Mouse (Mus musculus) adrenal gland, adult 2 months (tissue): ENCODE results near the gene Olfml2b. TPM values are rescaled to one million over a fixed set of nuclear protein-coding genes. Genes with fewer than 3 reads are reported as not detected.

Source experiments
- DNase-seq: peaks from one replicate; pipeline ENCODE4 v3.0.0; 2021
- polyA plus RNA-seq: library from polyadenylated mRNA; depleted of rRNA; stranded (reverse); fragments of >200 nt; gene quantifications from 2 replicates; pipeline ENCODE4 v1.2.3, GENCODE M21; 2012
- total RNA-seq, 2 experiments: library from RNA; stranded (reverse); gene quantifications; 2 replicates each; pipeline ENCODE4 v1.2.3; 2021

Gene Olfml2b
- total and polyA plus RNA-seq, 3 experiments = 5.0 to 11.3 (median 7.9) TPM

DNA sequence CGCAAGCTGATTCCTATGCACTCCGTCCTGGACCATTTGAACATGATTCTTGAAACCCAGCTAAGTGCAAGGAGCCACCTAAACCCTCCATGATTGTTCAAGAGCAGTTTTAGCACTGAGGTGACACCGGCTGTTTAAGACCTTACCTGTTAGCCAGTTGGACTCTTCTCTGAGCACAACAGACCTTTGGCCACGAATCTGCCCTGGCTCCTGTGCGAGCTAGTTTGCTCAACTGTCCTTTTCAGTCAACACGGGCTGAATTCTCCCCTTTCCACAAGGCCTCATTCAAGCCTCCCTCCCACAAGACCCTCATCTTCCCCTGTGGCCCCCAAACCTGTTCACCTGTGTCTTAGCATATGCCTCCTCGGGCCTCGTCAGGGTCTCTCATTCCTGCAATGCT, 52.7 kb downstream of the Olfml2b start:
- DNase-seq = no peak

DNA sequence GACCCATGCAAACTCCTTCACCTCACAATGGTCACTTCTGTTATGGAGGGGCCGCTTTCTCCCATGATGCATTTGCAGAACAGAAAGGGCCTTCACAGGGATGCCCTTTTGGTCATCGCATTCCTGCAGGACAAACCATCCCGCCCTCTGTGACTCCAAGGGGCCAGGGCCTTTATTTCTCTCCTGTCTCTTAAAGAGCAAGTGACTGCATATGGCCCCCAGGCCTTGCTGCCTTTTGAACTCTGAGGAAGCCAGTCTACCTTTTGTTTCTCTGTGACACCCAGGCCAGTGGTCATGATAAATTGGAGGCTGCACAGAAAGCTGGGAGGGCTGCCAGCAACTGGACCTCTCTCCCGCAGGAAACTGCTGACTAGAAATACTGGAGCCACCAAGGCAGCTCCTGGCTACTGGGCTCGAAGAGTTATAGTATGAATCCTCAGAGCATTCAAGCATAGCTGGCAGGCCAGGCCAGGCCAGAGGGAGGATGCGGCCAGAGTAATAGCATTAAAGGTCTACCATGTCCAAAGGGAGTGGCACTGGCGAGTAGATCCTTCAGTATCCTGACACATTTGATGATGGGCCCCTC, 53.5 kb downstream of the Olfml2b start:
- DNase-seq = peak; percentile 58

DNA sequence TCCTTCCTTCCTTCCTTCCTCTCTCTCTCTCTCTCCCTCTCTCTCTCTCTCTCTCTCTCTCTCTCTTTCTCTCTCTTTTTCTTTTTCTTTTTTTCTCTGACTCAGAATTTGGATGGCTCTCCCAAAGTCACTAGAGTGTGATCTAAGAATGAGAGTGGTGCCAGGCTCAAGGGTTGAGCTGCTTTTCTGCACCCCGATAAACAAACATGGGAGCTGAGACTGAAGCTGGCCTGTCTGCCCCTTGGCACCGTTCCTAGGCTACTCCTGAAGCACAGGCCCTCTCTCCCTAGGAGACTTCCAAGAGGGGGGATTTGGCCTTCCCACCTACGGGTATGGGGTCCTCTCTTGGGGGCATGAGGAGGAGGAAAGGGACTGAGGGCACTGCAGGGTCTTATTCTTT, 54.4 kb downstream of the Olfml2b start:
- no peak for DNase-seq

DNA sequence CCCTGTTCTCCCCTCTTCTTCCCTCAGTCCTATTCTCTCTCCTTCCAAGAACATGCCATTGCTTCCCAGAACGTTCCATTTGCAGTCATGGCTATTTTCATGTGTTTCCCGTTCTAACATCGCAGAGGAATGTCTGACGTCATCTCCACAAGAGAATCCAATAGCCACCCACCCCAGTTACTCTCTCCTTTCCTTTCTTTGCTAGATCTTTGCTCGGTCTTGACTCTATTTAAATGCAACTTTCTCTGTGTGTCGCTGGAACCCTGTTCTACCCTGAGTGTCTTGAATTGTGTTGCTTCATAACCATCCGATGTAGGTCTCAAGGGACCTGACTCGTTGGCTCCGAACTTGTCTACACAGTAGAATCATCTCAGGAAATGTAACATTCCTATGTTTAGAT, 55.2 kb downstream of the Olfml2b start:
- DNase-seq = no peak

DNA sequence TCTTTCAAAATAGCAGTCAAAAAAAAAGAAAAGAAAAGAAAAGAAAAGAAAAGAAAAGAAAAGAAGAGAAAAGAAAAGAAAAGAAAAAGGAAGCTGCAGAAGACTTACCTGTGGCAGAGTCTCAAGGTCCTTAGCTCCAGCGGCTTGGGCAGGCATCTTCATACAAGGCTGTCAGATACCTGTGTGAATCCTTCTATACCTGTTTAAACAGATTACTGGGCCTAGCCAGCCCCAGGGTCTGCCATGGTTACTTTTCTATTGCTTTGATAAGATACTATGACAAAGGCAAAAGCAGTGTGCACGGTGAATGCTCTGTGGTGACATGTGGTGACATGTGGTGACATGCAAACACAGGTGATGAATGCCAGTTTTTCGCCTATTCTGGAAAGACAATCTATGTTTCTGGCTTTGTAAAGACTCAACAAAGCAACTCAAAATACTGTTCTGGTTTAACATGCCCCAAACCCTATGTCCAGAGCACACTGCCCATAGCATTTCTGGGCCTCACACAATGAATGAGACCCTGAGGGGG, 56.2 kb downstream of the Olfml2b start:
- no peak for DNase-seq

GRCm38 (mm10) chr1:170701178-170701577, 56.8 kb downstream of the Olfml2b start:
- no peak for DNase-seq

DNA sequence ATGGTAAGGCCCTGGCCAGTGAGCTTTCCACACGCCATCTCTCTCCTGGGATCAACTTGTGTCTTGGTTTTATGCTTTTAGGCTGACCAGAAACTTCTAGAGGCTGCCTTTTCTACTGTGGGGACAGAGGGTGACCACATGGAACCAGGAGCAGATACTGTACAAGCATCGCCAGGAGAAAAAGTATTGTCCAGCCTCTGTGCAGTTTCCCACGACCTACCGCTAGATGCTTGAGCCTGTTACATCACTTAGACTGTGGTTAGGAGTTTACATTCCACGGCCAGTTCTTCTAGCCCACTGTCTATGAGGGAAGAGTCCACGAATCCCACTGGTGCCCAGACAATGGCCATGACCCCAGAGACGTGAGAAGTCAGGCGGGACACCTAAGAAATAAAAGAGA, 57.2 kb downstream of the Olfml2b start:
- no peak for DNase-seq

GRCm38 (mm10) chr1:170702263-170702662, 57.9 kb downstream of the Olfml2b start:
- DNase-seq = no peak

DNA sequence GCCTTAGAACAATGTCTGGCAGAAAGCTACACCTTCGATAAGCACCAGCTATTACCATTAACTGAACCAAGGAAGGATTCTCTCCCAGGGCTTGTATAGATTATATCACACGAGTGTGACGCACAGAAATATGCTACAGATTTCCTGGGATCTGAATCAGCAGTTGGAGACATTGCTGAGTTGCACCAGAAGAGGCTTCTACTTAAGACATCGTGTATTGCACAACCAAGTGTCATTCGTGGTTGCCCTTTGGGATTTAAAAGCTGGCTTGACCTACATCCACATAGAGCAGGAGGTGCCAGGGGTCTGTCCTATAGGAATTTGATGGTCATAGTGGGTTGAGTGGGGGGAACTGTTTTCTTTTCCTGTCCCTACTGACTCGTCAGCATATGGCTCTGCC, 58.6 kb downstream of the Olfml2b start:
- no peak for DNase-seq

DNA sequence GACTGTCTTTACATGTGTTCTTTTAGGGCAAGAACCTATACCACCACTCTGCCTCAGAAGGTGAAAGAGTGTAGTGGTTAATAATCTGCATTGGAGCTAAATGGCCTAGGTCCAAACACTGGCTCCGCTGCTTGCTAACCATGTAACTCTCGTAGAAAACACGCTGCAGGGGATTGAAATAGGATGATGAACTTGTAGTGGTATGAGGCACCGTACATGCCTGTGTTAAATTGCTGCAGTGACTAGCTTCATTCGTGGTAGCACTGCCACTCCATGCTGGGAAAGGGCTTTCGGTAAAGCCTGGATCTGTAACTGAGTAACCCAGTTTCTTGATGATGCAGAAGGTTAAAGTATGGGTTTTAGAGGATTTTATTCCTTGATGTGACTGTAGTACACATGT, 59.8 kb downstream of the Olfml2b start:
- DNase-seq = no peak

DNA sequence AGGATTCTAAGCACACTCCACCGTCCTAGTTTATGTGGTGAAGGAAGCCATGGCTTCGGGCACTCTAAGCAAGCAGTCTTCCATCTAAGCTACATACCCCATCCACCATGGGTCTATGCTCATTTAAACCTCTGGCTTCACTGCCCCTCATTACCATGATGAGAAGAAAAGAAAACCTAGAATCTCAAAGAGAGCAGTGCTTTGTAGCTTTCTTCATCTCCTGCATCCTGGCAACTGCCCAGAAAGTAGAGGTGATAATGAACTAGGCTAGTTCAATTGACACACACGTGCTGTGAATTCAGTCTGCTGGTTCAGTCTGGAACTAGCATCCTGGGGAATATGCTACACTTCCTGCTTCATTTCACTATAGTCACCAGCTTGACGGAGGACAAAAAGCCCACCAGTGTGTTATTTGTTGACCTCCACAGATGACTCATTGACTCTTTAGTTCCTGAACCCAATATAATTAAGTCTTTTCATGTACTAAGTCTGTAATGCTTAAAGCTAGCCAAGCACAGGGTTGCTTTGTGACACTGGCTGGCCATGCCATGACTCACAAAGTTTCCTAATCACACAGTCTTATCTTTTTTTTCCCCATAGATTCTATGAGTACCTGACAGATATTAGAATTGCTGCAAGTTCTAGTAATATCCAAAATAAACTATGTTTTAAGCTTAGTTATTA, 60.7 kb downstream of the Olfml2b start:
- no peak for DNase-seq

DNA sequence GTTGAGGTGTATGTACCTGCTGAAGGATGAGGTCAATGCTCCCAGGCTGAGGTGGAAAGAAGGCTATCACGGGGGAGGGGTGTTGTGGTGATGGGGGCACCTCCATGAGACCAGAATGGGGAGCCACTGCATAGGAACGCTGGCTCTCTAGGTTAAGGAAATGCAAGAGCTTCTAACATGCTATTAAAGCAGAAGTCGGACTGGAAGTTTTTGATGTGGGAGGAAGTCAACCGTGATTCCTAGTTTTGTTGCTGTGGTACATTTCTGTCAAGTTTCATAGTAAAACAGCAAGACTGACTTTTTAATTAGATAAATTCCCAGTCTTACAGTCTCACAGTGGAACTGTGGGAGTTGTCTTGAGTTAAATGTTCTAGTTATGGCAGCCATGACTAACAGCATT, 61.7 kb downstream of the Olfml2b start:
- no peak for DNase-seq

DNA sequence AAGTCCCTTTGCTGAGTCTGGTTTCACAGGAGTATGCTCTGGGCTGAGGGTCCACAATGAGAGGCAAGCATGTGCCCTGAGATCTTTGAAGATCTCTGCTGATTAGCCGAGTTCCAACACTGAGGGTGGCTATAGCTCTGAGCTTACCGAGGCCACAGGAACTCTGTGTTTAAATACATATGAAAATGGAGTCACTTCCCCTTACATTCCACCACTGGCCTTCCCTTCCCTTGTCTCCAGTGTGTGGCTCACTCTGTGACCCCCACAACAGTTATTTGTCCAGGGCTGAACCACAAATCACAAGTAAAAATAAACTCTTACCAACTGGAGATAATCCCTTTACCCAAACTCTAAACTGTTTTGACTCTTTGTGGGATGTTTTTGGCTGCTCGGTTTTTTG, 64.7 kb downstream of the Olfml2b start:
- DNase-seq = no peak

DNA sequence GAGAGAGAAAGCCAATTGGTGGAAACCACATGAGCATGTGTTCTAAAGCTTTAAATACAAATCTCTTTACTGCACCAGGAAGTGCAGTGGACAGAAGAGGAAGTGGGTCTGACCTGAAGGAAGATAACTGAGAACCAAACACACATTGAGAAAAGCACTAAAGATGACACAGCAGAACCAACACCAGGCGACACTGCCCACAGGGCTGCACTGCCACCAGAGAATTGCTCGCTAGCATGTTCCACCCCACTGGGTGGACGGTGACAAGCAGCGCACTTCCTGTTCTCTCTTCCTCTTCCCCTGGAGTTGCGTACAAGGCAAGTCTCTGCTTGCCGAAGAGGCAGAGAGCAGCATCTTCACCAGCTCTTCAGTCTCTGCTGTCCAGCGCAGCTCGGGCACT, 65.1 kb downstream of the Olfml2b start:
- DNase-seq = no peak

GRCm38 (mm10) chr1:170709969-170710368, 65.6 kb downstream of the Olfml2b start:
- no peak for DNase-seq

GRCm38 (mm10) chr1:170711731-170712130, 67.4 kb downstream of the Olfml2b start:
- DNase-seq = no peak

DNA sequence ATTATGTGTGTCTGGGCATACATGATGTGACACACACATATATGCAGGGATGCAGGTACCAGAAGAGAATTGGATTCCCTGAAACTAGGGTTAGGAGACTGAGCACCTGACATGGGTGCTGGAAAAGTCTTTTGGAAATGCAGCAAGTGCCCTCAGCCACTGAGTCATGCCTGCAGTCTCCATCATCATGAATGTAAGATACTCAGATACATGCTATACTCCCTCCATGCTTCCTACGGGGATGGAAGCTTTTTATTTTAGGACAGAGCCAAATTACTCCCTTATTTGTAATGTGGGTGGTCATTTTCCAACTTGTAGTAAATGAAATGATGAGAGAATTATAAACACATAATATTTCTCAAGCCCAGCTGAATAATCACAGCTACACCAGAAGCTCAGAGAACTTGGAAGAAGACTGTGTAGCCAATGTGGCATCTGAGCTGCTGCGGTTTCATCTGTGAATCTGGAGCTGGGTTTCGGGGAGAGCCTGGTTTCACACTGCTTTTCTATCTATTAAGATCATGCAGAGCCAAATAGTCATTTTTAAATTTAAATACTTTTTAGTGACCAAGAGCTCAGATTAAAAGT, 73.0 kb downstream of the Olfml2b start:
- DNase-seq = no peak

GRCm38 (mm10) chr1:170718133-170718810, 73.9 kb downstream of the Olfml2b start:
- DNase-seq = no peak

- no peak for DNase-seq
These were observed 77.2 kb downstream of the Olfml2b start for GRCm38 (mm10) chr1:170721560-170721959.

DNA sequence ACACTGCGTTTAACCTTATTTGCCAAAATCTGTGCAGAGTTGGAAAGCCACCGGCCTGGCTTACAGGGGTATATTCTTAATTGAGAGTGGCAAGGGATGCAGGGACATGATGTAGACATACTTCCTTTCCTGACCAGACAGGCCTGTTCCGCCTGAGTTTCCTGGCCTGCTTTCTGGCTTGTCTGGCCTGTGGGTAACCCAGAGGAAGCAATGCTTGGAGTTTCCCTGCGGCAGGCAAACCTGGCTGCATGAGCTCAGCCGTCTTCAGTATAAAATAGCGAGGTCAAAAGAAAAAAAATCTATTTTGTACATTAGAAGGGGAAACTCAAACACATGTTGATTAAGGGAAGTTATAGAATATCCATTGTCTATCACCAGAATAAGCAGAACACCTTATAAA, 84.2 kb downstream of the Olfml2b start:
- no peak for DNase-seq

DNA sequence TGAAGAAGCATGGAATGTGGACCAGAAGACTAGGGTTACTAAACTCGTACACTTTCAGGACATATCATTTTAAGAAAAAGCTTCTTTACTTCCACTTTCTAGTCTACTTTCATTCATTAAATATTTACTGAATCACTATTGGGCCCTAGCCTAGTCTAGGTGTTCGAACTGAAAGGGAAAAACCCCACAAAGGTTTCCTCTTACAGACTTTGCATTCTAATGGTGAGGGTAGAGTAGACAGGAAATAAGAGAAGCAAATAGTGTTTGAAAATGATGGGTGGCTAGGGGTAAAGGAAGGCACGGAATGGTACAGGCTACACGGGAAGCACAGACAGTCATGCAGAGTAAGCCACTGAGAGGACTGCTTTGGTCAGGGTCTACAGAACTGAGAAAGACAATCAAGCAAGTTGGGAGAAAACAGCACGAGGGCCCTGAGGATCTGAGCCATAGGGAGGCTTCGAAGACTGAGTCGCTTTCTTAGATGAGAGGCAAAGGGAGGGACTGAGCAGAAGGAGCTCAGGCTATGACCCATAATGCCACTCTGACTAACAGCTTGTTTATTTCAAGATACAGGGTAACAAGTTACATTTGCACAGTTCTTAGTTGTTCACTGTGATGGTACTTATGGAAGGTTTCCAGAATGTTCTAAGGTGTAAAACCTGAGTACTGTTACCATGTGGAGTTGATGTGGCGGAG, 85.1 kb downstream of the Olfml2b start:
- no peak for DNase-seq

DNA sequence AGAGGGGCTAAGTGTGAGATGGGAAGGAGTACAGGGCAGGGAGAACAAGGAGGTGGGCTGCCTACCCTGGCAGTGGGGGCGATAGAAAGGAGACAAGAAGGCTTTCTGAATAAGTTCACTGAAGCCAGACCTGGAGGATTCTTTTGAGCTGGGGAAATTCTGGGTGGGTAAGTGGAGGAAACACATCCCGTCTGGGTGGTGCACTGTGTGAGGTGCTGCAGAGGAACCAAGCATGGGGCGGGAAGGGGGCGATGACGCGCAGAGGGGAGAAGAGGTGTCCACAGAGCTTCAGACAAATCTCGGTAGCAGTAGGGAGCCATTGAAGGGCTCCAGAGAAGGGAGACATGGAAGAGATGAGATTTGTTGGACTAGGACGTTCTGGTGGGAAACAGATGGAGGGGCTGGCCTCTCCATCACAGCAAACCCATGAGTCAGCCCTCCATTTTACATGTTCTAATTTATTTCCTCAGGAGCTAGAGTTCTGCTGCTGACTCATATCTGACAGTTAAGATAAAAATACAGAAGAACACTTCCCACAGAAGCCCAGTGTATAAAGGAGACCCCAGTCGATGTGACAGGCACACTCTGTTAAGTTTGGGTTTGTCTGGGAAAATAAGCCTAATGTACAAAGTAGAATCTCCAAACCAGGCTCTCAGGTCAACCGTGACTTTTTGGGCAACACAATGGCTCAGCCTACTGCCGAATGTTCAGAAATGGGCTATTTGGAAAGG, 87.7 kb downstream of the Olfml2b start:
- DNase-seq = no peak
